Mouse (Mus musculus) megakaryocyte progenitor cell, adult 5-6 weeks (primary cell): ENCODE data around the gene Tmem43. TPM values are rescaled to one million over a fixed set of nuclear protein-coding genes. Genes with fewer than 3 reads are reported as not detected.

Source experiments
- ATAC-seq: replicated peaks from 2 replicates; pipeline ENCODE4 v1.8.0; 2016; ENCODE audit warnings: mild to moderate bottlenecking, moderate TSS enrichment, inconsistent platforms; ENCODE audit not compliant: poor library complexity
- total RNA-seq, 2 experiments: library from RNA; stranded (forward) in 1 of 2; stranded (reverse) in 1 of 2; fragments of 157-497, 149-512 nt in 1 of 2; fragments of 200-1000 nt in 1 of 2; gene quantifications; 2 replicates each; pipeline versions ENCODE4 v1.2.3 to v1.2.4; 2015 to 2017

Gene Tmem43
- total RNA-seq, 2 experiments from 2014 or later, result 59.0 to 70.3 TPM

DNA sequence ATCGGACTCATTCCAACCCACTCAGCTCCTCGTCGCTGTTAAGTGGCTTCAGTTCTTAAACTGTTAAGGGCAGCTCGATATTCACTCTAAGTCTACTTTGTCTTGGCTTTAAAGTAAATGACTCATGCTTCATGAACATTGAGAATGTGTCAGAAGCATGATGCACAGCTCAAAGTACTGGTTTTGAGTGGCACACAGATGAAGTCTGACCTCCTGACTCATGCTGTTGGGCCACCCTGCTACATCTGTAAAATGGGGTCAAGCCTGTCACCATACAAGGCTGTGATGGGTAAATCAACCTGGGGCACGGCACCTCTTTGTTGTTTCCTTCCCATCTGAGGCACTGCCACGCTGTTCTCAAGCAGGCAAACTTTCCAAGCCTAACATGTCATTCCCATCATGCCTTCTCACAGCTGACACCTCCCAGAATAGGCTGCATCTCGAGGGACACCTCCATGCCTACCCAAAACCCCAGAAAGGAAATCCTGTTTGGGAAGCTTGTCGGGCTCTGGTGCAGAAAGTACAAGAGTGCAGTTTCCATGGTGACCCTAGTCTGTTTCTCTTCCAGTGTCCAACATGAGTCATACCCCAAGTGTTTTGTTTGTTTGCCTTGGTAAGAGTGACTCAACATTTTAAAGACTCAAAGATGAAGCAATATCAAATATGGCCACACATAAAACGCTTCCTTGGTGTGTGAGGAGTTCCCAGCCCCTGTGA lies 15.2 kb downstream of the Tmem43 start:
- ATAC-seq, result peak; percentile 71

- no peak for ATAC-seq
These were observed 16.4 kb downstream of the Tmem43 start for GRCm38 (mm10) chr6:91489872-91490271.

- ATAC-seq, result no peak
These were observed 17.5 kb downstream of the Tmem43 start for GRCm38 (mm10) chr6:91491004-91491403.

DNA sequence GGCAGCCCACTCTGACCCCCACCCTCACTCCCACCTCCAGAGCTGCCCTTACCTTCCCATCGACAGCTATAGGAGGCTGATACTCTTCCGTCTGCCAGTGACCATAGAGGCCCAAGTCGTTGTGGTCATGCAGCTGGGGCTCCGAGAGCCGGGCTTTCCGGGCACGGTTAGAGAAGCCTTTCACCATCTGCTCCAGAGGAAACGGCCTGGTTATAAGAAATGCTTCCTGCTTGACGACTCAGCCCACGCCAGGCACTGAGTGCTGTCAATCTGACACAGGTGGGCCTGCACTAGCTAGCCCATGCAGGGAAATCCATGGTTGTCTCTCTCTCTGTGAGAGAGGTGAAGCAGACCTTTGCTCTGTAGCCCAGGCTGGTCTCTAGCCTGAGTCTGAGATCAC lies 19.6 kb downstream of the Tmem43 start:
- peak; percentile 72 for ATAC-seq

GRCm38 (mm10) chr6:91494526-91494925 lies 21.0 kb downstream of the Tmem43 start:
- no peak for ATAC-seq

- ATAC-seq, result no peak
These were observed 29.8 kb downstream of the Tmem43 start for GRCm38 (mm10) chr6:91503302-91503701.

- peak; percentile 95 for ATAC-seq
These were observed 32.5 kb downstream of the Tmem43 start for GRCm38 (mm10) chr6:91506036-91506435.

- ATAC-seq, result no peak
These were observed 34.5 kb downstream of the Tmem43 start for GRCm38 (mm10) chr6:91508041-91508440.

DNA sequence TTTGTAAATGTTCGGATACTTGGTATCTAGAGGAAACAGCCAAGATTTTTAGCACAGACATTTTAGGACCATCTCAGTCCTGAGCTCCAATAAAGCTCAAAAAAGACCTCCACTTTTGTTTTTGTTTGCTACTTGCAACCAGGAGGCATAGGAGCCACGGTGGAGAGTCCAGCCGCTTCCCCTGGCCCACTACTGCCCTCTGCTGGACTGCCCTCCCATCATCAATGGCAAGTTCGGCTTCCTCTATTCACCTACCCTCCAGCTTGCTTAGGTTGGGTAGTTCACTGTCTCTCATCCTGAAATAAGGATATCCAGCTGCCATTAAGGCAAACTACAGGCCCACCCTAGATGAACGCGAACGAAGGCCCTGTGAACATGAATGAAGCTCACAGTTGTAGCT lies 35.8 kb downstream of the Tmem43 start:
- ATAC-seq, result peak; percentile 71

GRCm38 (mm10) chr6:91510211-91510610 lies 36.7 kb downstream of the Tmem43 start:
- ATAC-seq, result no peak

GRCm38 (mm10) chr6:91514135-91514534 lies 40.6 kb downstream of the Tmem43 start:
- no peak for ATAC-seq

GRCm38 (mm10) chr6:91514737-91515362 lies 41.3 kb downstream of the Tmem43 start:
- no peak for ATAC-seq

DNA sequence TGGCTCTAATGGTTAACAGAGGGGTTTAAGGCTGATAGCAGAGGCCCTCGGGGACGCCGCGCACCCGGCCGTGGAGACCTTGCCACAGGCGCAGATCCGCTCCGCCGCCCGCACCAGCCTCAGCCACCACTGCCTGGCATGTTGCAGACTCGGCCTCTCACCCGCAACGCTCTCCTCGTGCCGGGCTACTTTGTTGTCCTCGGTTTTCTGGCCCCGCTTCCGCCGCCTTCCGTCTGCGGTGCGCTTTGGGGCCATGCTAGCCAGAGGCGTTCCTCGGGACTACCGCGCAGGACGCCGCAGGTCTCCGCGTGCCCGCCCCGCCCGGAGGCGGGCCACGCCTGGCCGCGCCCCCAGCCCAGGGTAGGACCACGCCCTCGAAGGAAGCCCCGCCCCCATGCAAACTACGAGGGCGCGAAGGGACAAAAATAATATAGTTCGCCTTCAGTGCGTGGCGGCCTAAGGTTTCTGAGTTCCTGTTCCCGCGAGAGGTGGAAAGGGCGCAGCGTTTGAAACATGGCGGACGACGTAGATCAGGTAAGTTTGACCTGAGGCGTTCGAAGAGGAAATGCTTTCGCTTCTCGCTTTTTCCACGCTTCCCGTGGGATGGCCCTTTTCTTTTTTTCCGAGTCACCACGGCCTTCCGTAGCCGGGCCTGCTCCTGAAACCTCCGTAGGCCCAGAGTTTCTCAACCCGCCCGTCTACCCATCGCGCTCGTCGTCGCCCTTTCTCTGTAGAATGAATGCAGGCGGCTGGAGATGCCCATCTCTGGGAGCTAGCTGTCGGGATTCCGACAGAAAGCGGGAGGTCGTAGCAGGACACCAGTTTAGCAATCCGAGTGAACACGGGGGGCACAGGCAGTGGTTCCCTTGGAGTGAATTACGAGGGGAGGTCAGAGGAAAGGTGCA lies 42.3 kb downstream of the Tmem43 start, which contains the start of the genes Xpc and Lsm3:
Gene Xpc, minus strand, starts transcription at position 344 of the 905 bp plus-strand sequence.
Gene Lsm3, plus strand, starts transcription at position 384 of the 905 bp plus-strand sequence.
- ATAC-seq, result peak; percentile 96

- no peak for ATAC-seq
These were observed 45.0 kb downstream of the Tmem43 start for GRCm38 (mm10) chr6:91518454-91519020.

- ATAC-seq, result no peak
These were observed 49.3 kb downstream of the Tmem43 start for GRCm38 (mm10) chr6:91522816-91523215.

- no peak for ATAC-seq
These were observed 52.0 kb downstream of the Tmem43 start for GRCm38 (mm10) chr6:91525544-91525943.

GRCm38 (mm10) chr6:91527227-91527860 lies 53.8 kb downstream of the Tmem43 start:
- peak; percentile 86 for ATAC-seq

DNA sequence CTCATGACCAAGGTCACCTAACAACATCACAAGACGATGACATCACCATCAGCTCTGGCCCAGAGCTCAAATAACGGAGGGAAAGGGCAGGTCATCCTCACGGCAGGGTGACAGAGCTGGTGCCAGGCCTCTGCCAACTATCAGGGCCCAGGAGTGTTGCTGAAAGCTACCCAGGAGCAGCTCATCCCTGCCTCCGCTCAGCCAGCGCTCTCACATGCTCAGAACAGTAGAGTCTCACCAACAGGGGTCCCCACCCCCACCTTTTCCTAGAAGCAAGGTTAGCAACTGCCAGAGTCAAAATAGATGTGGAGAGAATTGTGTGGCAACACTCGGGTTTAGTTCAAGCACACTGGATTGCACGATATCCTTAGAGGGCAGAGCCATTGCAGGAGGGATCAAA lies 54.8 kb downstream of the Tmem43 start:
- ATAC-seq, result no peak

DNA sequence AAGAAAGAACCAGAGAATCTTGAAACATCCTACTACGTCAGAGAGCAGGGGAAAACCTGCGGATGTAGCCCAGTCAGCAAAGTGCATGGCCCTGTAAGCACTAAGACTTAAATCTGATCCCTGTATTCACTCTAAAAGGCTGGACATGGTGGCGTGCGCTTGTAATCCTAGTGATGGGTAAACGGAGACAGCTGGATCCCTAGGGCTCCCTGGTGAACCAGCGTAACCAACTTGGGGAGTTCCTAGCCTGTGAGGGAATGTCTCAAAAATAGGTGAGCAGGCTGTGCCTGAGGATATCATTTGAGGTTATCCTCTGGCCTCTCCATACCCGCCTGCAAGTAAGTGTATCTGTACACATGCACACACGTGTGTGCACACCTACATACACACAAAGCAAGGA lies 57.2 kb downstream of the Tmem43 start:
- ATAC-seq, result no peak

GRCm38 (mm10) chr6:91531276-91531675 lies 57.8 kb downstream of the Tmem43 start:
- ATAC-seq, result no peak

DNA sequence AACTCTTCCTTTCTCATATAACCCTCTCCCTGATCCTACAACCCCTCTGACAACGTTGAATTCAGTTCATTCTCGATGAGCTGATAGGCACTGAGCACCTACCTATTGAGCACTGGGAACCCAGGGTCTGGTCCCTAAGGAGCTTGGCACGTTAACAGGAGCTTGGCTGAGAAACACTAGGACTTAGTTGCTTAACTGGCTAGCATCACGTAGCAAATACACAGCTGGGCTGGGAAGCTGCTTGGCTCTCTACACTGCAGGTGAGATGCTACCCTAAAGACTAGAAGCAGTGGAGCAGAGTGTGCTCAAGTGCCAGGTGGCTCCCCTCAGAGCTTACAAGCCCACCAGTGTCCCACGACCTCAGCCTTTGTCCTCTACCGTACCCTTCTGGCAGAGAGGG lies 59.2 kb downstream of the Tmem43 start:
- no peak for ATAC-seq
